Mouse (Mus musculus): Measurements from ENCODE around the gene Zrsr1. TPM values are rescaled to one million over a fixed set of nuclear protein-coding genes. Genes with fewer than 3 reads are reported as not detected.

Zrsr1 gene
- total and polyA plus RNA-seq, 3 experiments = 10.4 to 15.8 TPM; not detected in 1

DNA sequence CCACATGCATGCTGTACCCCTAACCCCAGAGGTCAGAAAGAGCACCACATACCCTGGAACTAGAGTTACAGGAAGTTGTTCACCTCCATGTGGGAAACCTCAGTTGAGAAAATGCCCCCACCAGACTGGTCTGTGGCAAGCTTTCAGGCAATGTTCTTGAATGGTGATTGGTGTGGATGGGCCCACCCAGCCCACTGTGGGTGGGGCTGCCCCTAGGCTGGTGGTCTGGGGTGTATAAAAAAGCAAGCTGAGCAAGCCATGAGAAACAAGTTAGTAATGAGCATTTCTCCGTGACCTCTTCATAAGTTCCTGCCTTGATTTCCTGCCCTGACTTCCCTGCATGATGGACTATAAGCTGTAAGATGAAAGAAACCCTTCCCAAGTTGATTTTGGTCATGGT lies 9.7 kb upstream of the Zrsr1 start:
- no peak for TF ChIP-seq MEF2A (IDR thresholded peaks at IDR 0.05; ENCODE audit: extremely low read depth, insufficient replicate concordance, low read depth, low read length, poor library complexity, severe bottlenecking)
- TF ChIP-seq ZKSCAN1 (IDR thresholded peaks at IDR 0.05; ENCODE audit: low read depth, low read length) = no peak
- TF ChIP-seq MYC (IDR thresholded peaks at IDR 0.05; ENCODE audit: low read depth, low read length) = no peak
- no peak for TF ChIP-seq HCFC1 (IDR thresholded peaks at IDR 0.05; ENCODE audit: low read depth, low read length)
- Histone ChIP-seq H3K4me1 (ENCODE audit: control insufficient read depth in 1 of 2, insufficient read depth in 2 of 2, low read length in 2 of 2) (no peaks in the 10 kb centered on the region), H3K4me3 (ENCODE audit: control insufficient read depth in 1 of 2, insufficient read depth in 1 of 2, low read depth in 2 of 2, low read length in 2 of 2) (no peak overlapping the region), H3K27me3 (ENCODE audit: control insufficient read depth in 1 of 2, insufficient read depth in 2 of 2, low read length in 2 of 2) (no peaks in the 10 kb centered on the region), H3K27ac (ENCODE audit: control insufficient read depth, low read depth, low read length) (no peak overlapping the region), H3K36me3 (ENCODE audit: control insufficient read depth in 1 of 2, insufficient read depth in 2 of 2, low read length in 2 of 2) (peaks cover 0 to 3% of the 10 kb centered on the region in 2 experiments; a peak in 1 of 4 replicates), H3K79me2 (ENCODE audit: control insufficient read depth, insufficient read depth, low read length, poor library complexity) (no peaks in the 10 kb centered on the region), H3K9ac (ENCODE audit: control insufficient read depth, low read depth, low read length, poor library complexity, severe bottlenecking) (no peak overlapping the region), H3K9me3 (replicated peaks; ENCODE audit: insufficient read depth, low read length) (no peaks in the 10 kb centered on the region)
- DNase-seq (ENCODE audit: low read depth, low spot score) = no peak

DNA sequence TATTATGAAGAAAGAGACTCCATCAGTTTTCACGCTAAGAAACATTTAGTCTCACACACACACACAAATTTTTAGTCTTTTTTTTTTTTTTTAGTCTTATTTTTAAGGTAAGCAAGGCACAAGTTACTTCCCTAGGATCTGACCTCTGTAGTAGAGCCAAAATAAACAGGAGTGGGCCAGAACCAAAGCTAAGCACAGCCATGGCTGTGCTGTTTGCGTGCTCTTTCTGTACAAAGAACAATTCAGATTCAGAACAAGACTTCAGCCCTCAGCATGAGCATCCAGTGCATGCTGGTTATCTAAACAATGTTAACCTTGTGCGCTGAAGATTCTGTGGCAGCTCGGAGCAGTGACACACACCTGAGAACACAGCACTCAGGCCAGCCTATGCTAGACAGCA lies 7.4 kb upstream of the Zrsr1 start:
- Histone ChIP-seq H3K36me3 (ENCODE audit: control insufficient read depth in 1 of 2, insufficient read depth in 2 of 2, low read length in 2 of 2) (peaks cover 0 to 3% of the 10 kb centered on the region in 2 experiments; a peak in 1 of 4 replicates), H3K27me3 (ENCODE audit: control insufficient read depth in 1 of 2, insufficient read depth in 2 of 2, low read length in 2 of 2) (no peaks in the 10 kb centered on the region), H3K4me1 (ENCODE audit: control insufficient read depth in 1 of 2, insufficient read depth in 2 of 2, low read length in 2 of 2) (no peaks in the 10 kb centered on the region), H3K4me3 (ENCODE audit: control insufficient read depth in 1 of 2, insufficient read depth in 1 of 2, low read depth in 2 of 2, low read length in 2 of 2) (no peak overlapping the region), H3K9ac (ENCODE audit: control insufficient read depth, low read depth, low read length, poor library complexity, severe bottlenecking) (no peak overlapping the region), H3K79me2 (ENCODE audit: control insufficient read depth, insufficient read depth, low read length, poor library complexity) (no peaks in the 10 kb centered on the region), H3K9me3 (replicated peaks; ENCODE audit: insufficient read depth, low read length) (no peaks in the 10 kb centered on the region), H3K27ac (ENCODE audit: control insufficient read depth, low read depth, low read length) (no peak overlapping the region)
- TF ChIP-seq BHLHE40 (IDR thresholded peaks at IDR 0.05; ENCODE audit: borderline replicate concordance, low read depth, low read length) (no peak), E2F4 (IDR thresholded peaks at IDR 0.05; ENCODE audit: borderline replicate concordance, low read depth, low read length) (no peak), CHD1 (IDR thresholded peaks at IDR 0.05; ENCODE audit: low read depth, low read length) (no peak), KAT2A (conservative IDR thresholded peaks at IDR 0.05; ENCODE audit: low read depth, low read length) (no peak), UBTF (IDR thresholded peaks at IDR 0.05; ENCODE audit: borderline replicate concordance, insufficient read depth, low read depth, low read length) (no peak), TAL1 (IDR thresholded peaks at IDR 0.05; ENCODE audit: low read length) (no peak), ZMIZ1 (IDR thresholded peaks at IDR 0.05; ENCODE audit: low read depth, low read length) (no peak)
- no peak for DNase-seq (ENCODE audit: low read depth, low spot score)

DNA sequence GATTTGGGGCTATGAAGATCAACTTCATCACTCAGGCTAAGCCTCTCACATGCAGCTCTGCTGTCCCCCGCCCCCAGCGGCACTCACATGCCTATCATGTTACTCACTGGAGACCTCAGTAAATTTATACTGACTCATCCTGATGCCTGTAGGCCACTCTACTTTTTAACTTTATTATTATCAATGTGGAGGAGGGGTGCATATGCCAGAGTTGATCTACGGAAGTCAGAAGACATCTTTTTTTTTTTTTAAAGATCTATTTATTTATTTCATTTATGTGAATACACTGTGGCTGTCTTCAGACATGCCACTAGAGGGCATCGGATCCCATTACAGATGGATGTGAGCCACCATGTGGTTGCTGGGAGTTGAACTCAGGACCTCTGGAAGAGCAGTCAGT lies 6.3 kb upstream of the Zrsr1 start:
- Histone ChIP-seq H3K27me3 (ENCODE audit: control insufficient read depth in 1 of 2, insufficient read depth in 2 of 2, low read length in 2 of 2) (no peaks in the 10 kb centered on the region), H3K9ac (ENCODE audit: control insufficient read depth, low read depth, low read length, poor library complexity, severe bottlenecking) (no peak overlapping the region), H3K36me3 (ENCODE audit: control insufficient read depth in 1 of 2, insufficient read depth in 2 of 2, low read length in 2 of 2) (peaks cover 0 to 7% of the 10 kb centered on the region in 2 experiments; a peak in 1 of 4 replicates), H3K79me2 (ENCODE audit: control insufficient read depth, insufficient read depth, low read length, poor library complexity) (no peaks in the 10 kb centered on the region; the same call in 1 of the 2 replicates), H3K4me1 (ENCODE audit: control insufficient read depth in 1 of 2, insufficient read depth in 2 of 2, low read length in 2 of 2) (peaks cover 0 to 4% of the 10 kb centered on the region in 2 experiments; a peak in 1 of 4 replicates), H3K4me3 (ENCODE audit: control insufficient read depth in 1 of 2, insufficient read depth in 1 of 2, low read depth in 2 of 2, low read length in 2 of 2) (no peak overlapping the region), H3K27ac (ENCODE audit: control insufficient read depth, low read depth, low read length) (no peak overlapping the region), H3K9me3 (replicated peaks; ENCODE audit: insufficient read depth, low read length) (no peaks in the 10 kb centered on the region)
- DNase-seq (ENCODE audit: low read depth, low spot score) = peak; percentile 70
- no peak for TF ChIP-seq TAL1 (IDR thresholded peaks at IDR 0.05; ENCODE audit: low read length)
- TF ChIP-seq MYC (IDR thresholded peaks at IDR 0.05; ENCODE audit: low read depth, low read length) = peak; percentile 57
- TF ChIP-seq CTCF (IDR thresholded peaks at IDR 0.05 in 2 of 3, conservative IDR thresholded peaks at IDR 0.05 in 1 of 3; ENCODE audit: control insufficient read depth in 1 of 3, insufficient read depth in 1 of 3, low read depth in 2 of 3, low read length in 3 of 3, poor library complexity in 1 of 3, severe bottlenecking in 1 of 3) = peak; percentile 20 to 73 (median 33); a peak in 4 of 6 replicates
- peak; percentile 22 for TF ChIP-seq RAD21 (IDR thresholded peaks at IDR 0.05; ENCODE audit: low read depth, low read length)
- peak; percentile 87 for TF ChIP-seq ZNF384 (IDR thresholded peaks at IDR 0.05; ENCODE audit: low read depth, low read length)
- TF ChIP-seq MAZ (IDR thresholded peaks at IDR 0.05; ENCODE audit: low read depth, low read length) = no peak
- no peak for TF ChIP-seq NRF1 (IDR thresholded peaks at IDR 0.05; ENCODE audit: insufficient read depth, low read depth, low read length, poor library complexity, severe bottlenecking)
- TF ChIP-seq POLR2AphosphoS5 (IDR thresholded peaks at IDR 0.05; ENCODE audit: borderline replicate concordance, low read depth, low read length) = no peak
- no peak for TF ChIP-seq USF2 (IDR thresholded peaks at IDR 0.05; ENCODE audit: borderline replicate concordance in 1 of 2, insufficient read depth in 1 of 2, low read depth in 1 of 2, low read length in 2 of 2)
- peak; percentile 56 for TF ChIP-seq SMC3 (IDR thresholded peaks at IDR 0.05; ENCODE audit: low read depth, low read length)

Data from MEL (cell line).